Mouse (Mus musculus) lung, postnatal 10 days (tissue): ENCODE measurements around the gene Cfap61.

Experiments
- DNase-seq: peaks from one replicate; pipeline ENCODE4 v3.0.0; 2021

Gene Cfap61

GRCm38 (mm10) chr2:145950239-145950638 lies 15.7 kb downstream of the Cfap61 start:
- no peak for DNase-seq

DNA sequence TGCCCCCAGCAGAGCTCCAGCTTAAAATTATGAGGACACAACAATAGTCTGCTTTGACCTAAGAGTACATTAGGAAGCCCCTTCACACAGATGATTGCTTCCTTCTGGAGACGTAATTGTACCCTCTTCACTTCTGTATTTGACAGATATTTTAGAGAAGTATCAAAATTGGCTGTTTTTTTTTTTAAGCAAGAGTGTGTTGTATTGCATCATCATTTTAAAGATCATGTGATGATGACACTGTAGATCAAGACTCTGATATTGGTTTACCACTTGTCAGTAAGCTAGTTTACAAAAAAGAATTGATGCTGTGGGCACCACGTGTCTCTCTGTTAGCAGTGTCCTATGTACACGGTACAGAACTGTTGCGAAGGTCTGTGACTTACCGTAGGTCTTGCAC lies 18.1 kb downstream of the Cfap61 start:
- DNase-seq: no peak

- no peak for DNase-seq
These were observed 21.3 kb downstream of the Cfap61 start for GRCm38 (mm10) chr2:145955844-145956243.

DNA sequence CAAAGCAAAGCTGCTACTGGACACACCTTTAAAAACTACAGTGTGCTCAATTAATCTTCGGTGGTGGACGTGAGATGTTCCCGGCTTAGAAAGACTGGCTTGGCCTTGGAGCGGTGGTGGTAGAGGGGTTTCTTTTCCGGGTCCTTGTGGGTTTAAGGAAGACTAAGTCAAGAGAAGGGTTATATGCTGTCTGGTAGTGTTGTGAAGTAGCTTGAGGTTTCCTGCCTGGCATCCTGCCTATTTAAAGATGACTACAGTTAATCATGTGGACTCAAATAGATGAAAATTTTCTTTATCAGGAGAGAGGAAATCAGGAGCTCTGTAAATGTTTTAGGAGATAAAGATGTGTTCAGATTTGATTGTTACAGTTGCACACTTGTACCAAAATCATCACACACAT lies 21.7 kb downstream of the Cfap61 start:
- DNase-seq: no peak

- peak; percentile 22 for DNase-seq
These were observed 22.9 kb downstream of the Cfap61 start for GRCm38 (mm10) chr2:145957450-145957849.

- no peak for DNase-seq
These were observed 23.5 kb downstream of the Cfap61 start for GRCm38 (mm10) chr2:145958097-145958496.

GRCm38 (mm10) chr2:145958551-145958950 lies 24.0 kb downstream of the Cfap61 start:
- DNase-seq: no peak

DNA sequence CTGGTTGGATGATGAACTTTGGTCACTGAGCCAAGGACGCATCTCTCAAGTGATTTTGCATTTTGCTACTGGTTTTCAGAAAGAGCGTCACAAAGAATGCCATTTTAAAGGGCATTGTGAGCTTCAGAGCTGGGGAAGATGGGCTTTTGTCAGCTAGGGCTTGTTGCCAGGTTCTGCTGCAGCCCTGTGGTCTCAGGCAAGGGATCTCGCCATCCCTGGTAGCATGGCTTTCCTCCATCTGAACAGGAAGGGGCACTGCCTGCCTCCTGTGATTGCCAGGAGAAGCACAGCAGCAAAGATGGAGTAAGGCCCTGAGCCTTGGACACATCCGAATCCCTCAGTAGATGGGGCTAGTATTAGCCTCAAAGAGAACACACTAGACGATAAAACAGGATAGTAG lies 27.3 kb downstream of the Cfap61 start:
- no peak for DNase-seq

DNA sequence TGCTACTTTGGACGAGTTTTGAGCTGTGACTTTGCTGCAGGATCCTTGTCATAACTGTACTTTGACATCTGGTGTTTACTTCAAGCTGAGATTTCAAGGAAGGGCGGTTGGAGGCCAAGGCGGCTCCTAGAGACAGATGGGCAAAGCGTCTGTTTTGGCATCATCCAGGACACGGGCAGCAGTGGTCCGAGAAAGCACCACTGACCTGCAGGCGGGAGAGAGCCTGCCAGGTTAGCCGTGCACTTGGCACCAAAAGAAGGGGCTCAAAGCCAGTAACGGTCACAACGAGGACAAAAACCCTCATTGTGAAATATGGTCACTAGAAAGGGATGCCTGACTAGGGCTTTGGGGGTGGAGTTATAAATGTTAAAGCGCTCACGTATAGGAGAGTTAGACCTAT lies 36.2 kb downstream of the Cfap61 start:
- no peak for DNase-seq

GRCm38 (mm10) chr2:145971237-145972010 lies 36.8 kb downstream of the Cfap61 start:
- DNase-seq: no peak

DNA sequence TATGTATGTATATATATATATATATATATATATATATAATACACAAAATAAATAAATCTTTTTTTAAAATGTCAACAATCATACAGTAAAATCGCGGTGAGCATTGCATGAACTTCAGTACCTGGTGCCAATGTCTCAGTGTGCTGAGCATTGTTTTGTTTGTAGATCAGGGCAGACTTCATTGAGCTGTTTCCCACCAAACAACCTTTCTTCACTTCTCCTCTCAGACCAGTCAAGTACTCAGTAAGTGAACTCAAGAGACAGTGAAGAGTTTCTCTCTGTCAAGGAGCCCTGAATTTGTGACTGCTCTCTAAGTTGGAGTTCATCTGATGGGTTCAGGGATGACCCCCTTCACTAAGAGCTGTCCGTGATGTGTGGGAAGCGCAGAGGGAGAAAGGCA lies 38.0 kb downstream of the Cfap61 start:
- DNase-seq: no peak

- DNase-seq: no peak
These were observed 45.0 kb downstream of the Cfap61 start for GRCm38 (mm10) chr2:145979616-145980015.

DNA sequence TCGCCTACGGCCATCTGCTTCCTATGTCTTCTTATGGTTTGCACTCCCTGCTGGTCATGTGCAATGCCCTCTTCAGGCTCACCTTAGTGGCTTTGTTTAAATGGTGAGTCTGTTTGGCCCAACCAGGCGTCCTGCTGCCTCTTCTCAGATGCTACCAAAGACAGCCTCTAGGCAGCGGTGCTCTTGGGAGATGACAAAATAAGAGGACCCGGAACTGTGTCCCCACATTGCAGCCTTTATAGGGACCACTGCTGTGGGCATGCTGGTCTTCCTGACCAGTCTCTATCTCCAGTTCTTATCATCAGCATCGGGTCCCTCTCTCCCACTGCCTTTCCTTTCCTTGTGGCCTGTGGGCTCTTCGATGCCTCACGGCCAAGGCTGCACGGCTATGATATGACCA lies 46.3 kb downstream of the Cfap61 start:
- DNase-seq: no peak

- DNase-seq: no peak
These were observed 47.1 kb downstream of the Cfap61 start for GRCm38 (mm10) chr2:145981699-145982112.

DNA sequence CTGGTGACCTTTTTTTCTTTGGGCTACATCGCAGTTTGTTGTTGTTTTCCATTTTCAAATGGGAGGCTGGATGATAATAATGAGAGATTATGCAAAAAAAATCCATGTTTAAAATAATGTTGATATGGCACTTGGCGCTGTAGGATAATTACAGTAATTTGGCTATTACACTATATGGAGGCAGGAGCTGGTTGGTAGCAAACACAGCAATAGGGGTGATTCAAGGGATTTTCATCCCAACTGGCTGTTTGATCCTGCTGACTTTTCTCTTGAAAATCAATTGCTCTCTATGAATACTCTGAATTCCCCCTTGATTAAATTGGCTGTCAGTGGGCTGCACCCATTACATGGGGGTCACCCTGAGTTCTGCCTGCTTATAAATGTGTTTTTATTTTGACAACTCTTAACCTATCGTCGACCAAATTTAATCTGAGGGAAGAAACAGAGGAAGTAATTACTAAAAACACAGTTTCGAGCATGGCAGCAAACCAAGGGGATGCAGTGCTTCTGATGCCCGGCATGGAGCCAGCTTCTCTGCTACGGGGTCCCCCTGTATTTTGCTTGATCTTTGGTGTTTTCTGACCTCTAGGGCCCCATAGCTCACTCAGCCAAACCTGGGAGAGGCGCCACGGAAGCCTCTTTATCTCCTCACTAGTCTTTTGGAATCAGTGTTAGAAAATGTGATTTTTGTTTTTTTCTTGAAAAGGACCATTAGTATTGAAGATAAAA lies 47.9 kb downstream of the Cfap61 start:
- DNase-seq: no peak

DNA sequence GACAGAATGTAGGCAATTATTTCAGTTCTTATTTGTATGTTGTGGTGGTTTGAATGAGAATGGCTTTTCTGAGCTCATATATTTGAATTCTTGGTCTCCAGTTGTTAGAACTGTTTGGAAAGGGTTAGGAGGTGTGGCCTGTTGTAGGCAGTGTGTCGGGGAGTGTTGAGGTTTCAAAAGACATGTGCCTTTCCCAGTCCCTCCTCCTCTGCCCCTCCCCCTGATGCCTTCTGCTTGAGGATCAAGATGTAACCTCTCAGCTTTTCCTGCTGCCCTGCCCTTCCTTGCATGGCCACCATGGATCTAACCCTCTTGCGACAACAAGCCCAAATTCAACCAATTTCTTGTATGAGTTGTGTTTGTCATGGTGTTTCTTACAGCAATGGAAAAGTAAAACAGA lies 53.2 kb downstream of the Cfap61 start:
- no peak for DNase-seq

DNA sequence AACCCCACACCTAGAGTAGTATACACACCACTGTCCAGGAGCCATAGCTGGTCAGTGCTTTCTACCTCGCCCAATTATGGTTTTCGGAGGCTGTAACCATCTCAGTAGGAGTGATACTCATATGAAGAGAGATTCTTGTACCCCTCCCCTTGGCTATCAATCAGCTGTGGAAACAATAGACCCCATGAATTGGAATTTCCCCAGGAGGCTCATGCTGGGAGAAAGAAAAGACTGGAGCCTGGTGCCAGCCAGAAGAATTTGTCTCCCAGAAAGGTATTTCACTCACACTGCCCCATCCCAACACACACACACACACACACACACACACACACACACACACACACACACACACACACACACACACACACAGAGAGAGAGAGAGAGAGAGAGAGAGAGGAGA lies 55.9 kb downstream of the Cfap61 start:
- no peak for DNase-seq

GRCm38 (mm10) chr2:145996472-145996871 lies 61.9 kb downstream of the Cfap61 start:
- no peak for DNase-seq

GRCm38 (mm10) chr2:145997956-145998525 lies 63.5 kb downstream of the Cfap61 start:
- DNase-seq: no peak

- DNase-seq: no peak
These were observed 74.2 kb downstream of the Cfap61 start for GRCm38 (mm10) chr2:146008801-146009200.

- DNase-seq: no peak
These were observed 75.2 kb downstream of the Cfap61 start for GRCm38 (mm10) chr2:146009596-146010349.

DNA sequence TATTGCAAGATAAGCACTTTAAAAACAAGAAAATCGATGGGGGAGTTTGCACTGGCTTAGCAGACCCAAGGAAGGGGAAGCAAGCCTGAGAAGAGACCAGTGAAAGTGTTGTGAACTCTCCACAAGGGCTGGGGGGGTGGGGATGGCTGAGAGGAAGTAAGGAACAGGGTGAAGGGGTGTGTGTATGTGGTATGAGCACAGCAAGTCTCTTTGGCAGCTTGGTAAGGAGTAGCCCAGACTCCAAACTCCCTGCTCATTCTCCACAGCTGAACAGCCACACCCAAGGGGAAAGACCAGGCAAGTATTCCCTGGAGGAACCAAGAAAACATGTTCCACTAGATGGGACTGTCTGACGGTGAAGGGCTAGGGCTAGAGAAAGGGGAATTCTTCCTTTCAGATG lies 76.2 kb downstream of the Cfap61 start:
- no peak for DNase-seq
